In genomic region chr6:28633656-28634055, GRCm38 (mm10) we compare ENCODE assay signal across 18 mouse cellular contexts.
DNase-seq lines count a peak whose midpoint lies in the region; ATAC-seq and TF ChIP-seq lines count a peak whose summit lies in the region.
"Had no signal": no experiment of that assay in that cellular context is flagged by ENCODE, and none has a peak within 500 bp of the region (broad histone marks: within the 10 kb centered on the region; RNA-seq: fewer than 3 reads in every experiment).

No protein-coding gene starts in this region.

- H3K9ac ChIP-seq in forebrain, embryonic 13.5 days, result no peak overlapping the region
- no peak overlapping the region for H3K9ac ChIP-seq in forebrain, embryonic 16.5 days (replicated peaks; ENCODE audit: low read depth, low read length)
- H3K9ac ChIP-seq in hindbrain, postnatal 0 days (replicated peaks; ENCODE audit: low read length), result no peak overlapping the region
- H3K9ac ChIP-seq: liver, embryonic 12.5 days; neural tube, embryonic 12.5 days had no signal

- no peak for TF ChIP-seq POLR2A in brain, embryonic 14.5 days (IDR thresholded peaks at IDR 0.05; ENCODE audit: borderline replicate concordance, extremely low read depth, insufficient read depth, insufficient read length, poor library complexity, severe bottlenecking)

- 0 out of 2 replicates have a peak overlapping the region, but pooled peaks have one; percentile 53 for H3K27ac ChIP-seq in forebrain, embryonic 13.5 days
- no peak overlapping the region for H3K27ac ChIP-seq in forebrain, embryonic 16.5 days (ENCODE audit: low read length)
- H3K27ac ChIP-seq in hindbrain, postnatal 0 days, result peak overlapping the region; percentile 12
- H3K27ac ChIP-seq in hindbrain, embryonic 10.5 days, result no peak overlapping the region
- H3K27ac ChIP-seq: liver, embryonic 12.5 days; neural tube, embryonic 12.5 days had no signal

- no peak for DNase-seq in hindbrain, postnatal 0 days (ENCODE audit: low spot score)
- no peak for DNase-seq in hindbrain, embryonic 10.5 days (ENCODE audit: low spot score)
- DNase-seq in brain, embryonic 14.5 days (ENCODE audit: low read depth), result peak; percentile 22
- DNase-seq in cerebellum, adult 8-10 months, result peak; percentile 46
- DNase-seq in adrenal gland, postnatal 4 days (ENCODE audit: low spot score in 2 of 2), result no peak
- DNase-seq in right cerebral cortex, adult 2 months (ENCODE audit: low spot score in 2 of 2), result no peak
- DNase-seq: adrenal gland, postnatal 25 days; kidney, adult 8-10 months; lung, adult 2 months; lung, postnatal 36 days; right cerebral cortex, postnatal 14 days; spleen, adult 18-20 months; thymus, postnatal 25 days had no signal

- WGBS in forebrain, embryonic 13.5 days, result 38% methylated on average over 3 of the region's 3 CpGs
- WGBS in forebrain, embryonic 16.5 days, result 49% methylated on average over 3 of the region's 3 CpGs
- WGBS in hindbrain, postnatal 0 days, result 36% methylated on average over 3 of the region's 3 CpGs
- 67% methylated on average over 3 of the region's 3 CpGs for WGBS in hindbrain, embryonic 10.5 days

- no peak for TF ChIP-seq CTCF in hindbrain, postnatal 0 days (IDR thresholded peaks at IDR 0.05; ENCODE audit: low read depth)
- no peak for TF ChIP-seq CTCF in brain, embryonic 14.5 days (IDR thresholded peaks at IDR 0.05; ENCODE audit: borderline replicate concordance, extremely low read depth, insufficient read depth, insufficient read length)

- H3K4me3 ChIP-seq in forebrain, embryonic 13.5 days, result no peak overlapping the region
- H3K4me3 ChIP-seq in forebrain, embryonic 16.5 days (replicated peaks; ENCODE audit: low read length), result no peak overlapping the region
- no peak overlapping the region for H3K4me3 ChIP-seq in hindbrain, postnatal 0 days (ENCODE audit: low read length)
- H3K4me3 ChIP-seq in hindbrain, embryonic 10.5 days, result no peak overlapping the region
- H3K4me3 ChIP-seq: liver, embryonic 12.5 days; neural tube, embryonic 12.5 days had no signal

- no peak overlapping the region for H3K4me2 ChIP-seq in forebrain, embryonic 13.5 days
- no peak overlapping the region for H3K4me2 ChIP-seq in forebrain, embryonic 16.5 days (ENCODE audit: low read length)
- no peak overlapping the region for H3K4me2 ChIP-seq in hindbrain, postnatal 0 days (ENCODE audit: low read depth, low read length)
- H3K4me2 ChIP-seq: liver, embryonic 12.5 days; neural tube, embryonic 12.5 days had no signal

- no peaks in the 10 kb centered on the region for H3K9me3 ChIP-seq in forebrain, embryonic 13.5 days (replicated peaks)
- no peaks in the 10 kb centered on the region for H3K9me3 ChIP-seq in forebrain, embryonic 16.5 days (ENCODE audit: control insufficient read depth, low read length)
- H3K9me3 ChIP-seq in hindbrain, postnatal 0 days (ENCODE audit: low read length), result no peaks in the 10 kb centered on the region
- no peaks in the 10 kb centered on the region for H3K9me3 ChIP-seq in hindbrain, embryonic 10.5 days
- H3K9me3 ChIP-seq: liver, embryonic 12.5 days; neural tube, embryonic 12.5 days had no signal

- H3K36me3 ChIP-seq in forebrain, embryonic 13.5 days (ENCODE audit: poor library complexity, severe bottlenecking), result no peaks in the 10 kb centered on the region
- no peaks in the 10 kb centered on the region for H3K36me3 ChIP-seq in forebrain, embryonic 16.5 days (ENCODE audit: control insufficient read depth, insufficient read depth)
- H3K36me3 ChIP-seq in hindbrain, postnatal 0 days (ENCODE audit: insufficient read depth, low read length), result no peaks in the 10 kb centered on the region
- no peaks in the 10 kb centered on the region for H3K36me3 ChIP-seq in hindbrain, embryonic 10.5 days
- H3K36me3 ChIP-seq: liver, embryonic 12.5 days; neural tube, embryonic 12.5 days had no signal

- H3K4me1 ChIP-seq in forebrain, embryonic 13.5 days, result peaks cover 54% of the 10 kb centered on the region
- H3K4me1 ChIP-seq in forebrain, embryonic 16.5 days (replicated peaks; ENCODE audit: control insufficient read depth, insufficient read depth, low read length), result peaks cover 20% of the 10 kb centered on the region
- H3K4me1 ChIP-seq in hindbrain, postnatal 0 days (ENCODE audit: insufficient read depth, low read length), result peaks cover 15% of the 10 kb centered on the region; the same call in 1 of the 2 replicates
- H3K4me1 ChIP-seq in hindbrain, embryonic 10.5 days (replicated peaks), result peaks cover 29% of the 10 kb centered on the region

- H3K27me3 ChIP-seq in forebrain, embryonic 13.5 days, result no peaks in the 10 kb centered on the region
- no peaks in the 10 kb centered on the region for H3K27me3 ChIP-seq in forebrain, embryonic 16.5 days (replicated peaks; ENCODE audit: control insufficient read depth, insufficient read depth, low read length)
- H3K27me3 ChIP-seq in hindbrain, postnatal 0 days (ENCODE audit: insufficient read depth, low read length), result no peaks in the 10 kb centered on the region
- H3K27me3 ChIP-seq in hindbrain, embryonic 10.5 days (ENCODE audit: insufficient read depth, poor library complexity, severe bottlenecking), result no peaks in the 10 kb centered on the region
- H3K27me3 ChIP-seq: CH12.LX; liver, embryonic 12.5 days; neural tube, embryonic 12.5 days had no signal

- no peak for ATAC-seq in forebrain, embryonic 13.5 days
- no peak for ATAC-seq in forebrain, embryonic 16.5 days
- no peak for ATAC-seq in hindbrain, postnatal 0 days
- ATAC-seq: liver, embryonic 12.5 days had no signal

Comparison
In these comparisons a context has a peak if more than half of its experiments do, and no peak if none do; other contexts are left out.
1. H3K27ac ChIP-seq: peak in forebrain, embryonic 13.5 days (single experiment) and hindbrain, postnatal 0 days (single experiment); none in forebrain, embryonic 16.5 days (single experiment) and hindbrain, embryonic 10.5 days (single experiment).
2. DNase-seq: peak in brain, embryonic 14.5 days (single experiment) and cerebellum, adult 8-10 months (single experiment); none in hindbrain, postnatal 0 days (single experiment), hindbrain, embryonic 10.5 days (single experiment), adrenal gland, postnatal 4 days (0 of 2) and right cerebral cortex, adult 2 months (0 of 2).